Comparison of ENCODE assay signal across 21 mouse cellular contexts in the genomic region with DNA sequence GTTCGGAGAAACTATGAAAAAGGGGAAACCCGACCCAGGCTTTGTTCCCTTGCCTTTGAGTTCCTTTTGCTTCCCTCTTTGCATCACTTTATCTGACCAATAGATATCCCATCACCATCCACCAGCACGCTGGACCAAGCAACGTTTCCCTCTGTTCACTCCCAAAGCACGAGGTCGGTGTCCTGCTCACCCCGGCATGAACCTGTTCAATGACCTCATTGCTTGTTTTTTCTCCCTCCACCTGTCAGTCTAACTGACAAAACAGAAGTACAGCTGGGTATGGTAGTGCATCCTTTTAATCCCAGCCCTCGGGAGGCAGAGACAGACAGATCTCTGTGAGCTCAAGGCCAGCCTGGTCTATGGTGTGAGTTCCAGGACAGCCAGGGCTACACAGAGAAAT.
DNase-seq lines count a peak whose midpoint lies in the region; ATAC-seq and TF ChIP-seq lines count a peak whose summit lies in the region.
"Had no signal": no experiment of that assay in that cellular context is flagged by ENCODE, and none has a peak within 500 bp of the region (broad histone marks: within the 10 kb centered on the region; RNA-seq: fewer than 3 reads in every experiment).

No protein-coding gene starts in this region.

- H3K9me3 ChIP-seq in liver, embryonic 12.5 days (replicated peaks) = no peaks in the 10 kb centered on the region
- H3K9me3 ChIP-seq in liver, embryonic 16.5 days (replicated peaks; ENCODE audit: control insufficient read depth, low read length) = no peaks in the 10 kb centered on the region
- no peaks in the 10 kb centered on the region for H3K9me3 ChIP-seq in liver, postnatal 0 days (ENCODE audit: low read length)
- no peaks in the 10 kb centered on the region for H3K9me3 ChIP-seq in liver, embryonic 11.5 days (ENCODE audit: control insufficient read depth, low read length)

- peaks cover 4% of the 10 kb centered on the region for H3K4me1 ChIP-seq in liver, adult 2 months (ENCODE audit: control insufficient read depth, insufficient read depth, low read length)
- H3K4me1 ChIP-seq in liver, embryonic 12.5 days = no peaks in the 10 kb centered on the region
- no peaks in the 10 kb centered on the region for H3K4me1 ChIP-seq in liver, embryonic 16.5 days (ENCODE audit: control insufficient read depth, low read depth, low read length)
- H3K4me1 ChIP-seq in liver, postnatal 0 days (ENCODE audit: insufficient read depth) = no peaks in the 10 kb centered on the region
- H3K4me1 ChIP-seq in liver, embryonic 11.5 days (replicated peaks; ENCODE audit: control insufficient read depth, insufficient read depth, low read length) = no peaks in the 10 kb centered on the region

- peaks cover 3% of the 10 kb centered on the region; the same call in 1 of the 2 replicates for H3K36me3 ChIP-seq in liver, adult 2 months (ENCODE audit: control insufficient read depth, insufficient read depth, low read length)
- H3K36me3 ChIP-seq in liver, embryonic 12.5 days = no peaks in the 10 kb centered on the region
- H3K36me3 ChIP-seq in liver, embryonic 16.5 days (ENCODE audit: control insufficient read depth, insufficient read depth) = no peaks in the 10 kb centered on the region
- H3K36me3 ChIP-seq in liver, postnatal 0 days (replicated peaks; ENCODE audit: insufficient read depth, low read length) = no peaks in the 10 kb centered on the region
- H3K36me3 ChIP-seq in liver, embryonic 11.5 days (ENCODE audit: control insufficient read depth, insufficient read depth, low read length) = no peaks in the 10 kb centered on the region
- H3K36me3 ChIP-seq: G1E had no signal

- no peak for ATAC-seq in liver, embryonic 12.5 days
- ATAC-seq in liver, embryonic 16.5 days (ENCODE audit: low read depth) = 0 out of 2 replicates have a peak, but pooled peaks have one; percentile 30
- ATAC-seq in liver, postnatal 0 days = peak; percentile 90
- ATAC-seq in liver, embryonic 11.5 days (replicated peaks; ENCODE audit: low FRiP score) = no peak
- ATAC-seq: activated CD4-positive, CD25-positive, alpha-beta regulatory T cell, adult 4 months; CD4-positive, CD25-positive, alpha-beta regulatory T cell, adult 4 months; Patski had no signal

- no peak overlapping the region for H3K4me3 ChIP-seq in liver, adult 2 months (ENCODE audit: insufficient read depth, low read depth, low read length)
- no peak overlapping the region for H3K4me3 ChIP-seq in liver, embryonic 12.5 days
- H3K4me3 ChIP-seq in liver, embryonic 16.5 days (ENCODE audit: low read depth, low read length) = no peak overlapping the region
- no peak overlapping the region for H3K4me3 ChIP-seq in liver, postnatal 0 days (ENCODE audit: low read depth, low read length)
- H3K4me3 ChIP-seq in liver, embryonic 11.5 days (ENCODE audit: low read depth, low read length) = no peak overlapping the region

- 28% methylated on average over 8 of the region's 8 CpGs for WGBS in liver, adult 2 months
- WGBS in liver, embryonic 12.5 days (ENCODE audit: insufficient replicate concordance) = 59% methylated on average over 8 of the region's 8 CpGs
- 54% methylated on average over 8 of the region's 8 CpGs for WGBS in liver, embryonic 16.5 days (ENCODE audit: insufficient replicate concordance)
- WGBS in liver, postnatal 0 days (ENCODE audit: insufficient replicate concordance) = 59% methylated on average over 8 of the region's 8 CpGs
- 72% methylated on average over 8 of the region's 8 CpGs for WGBS in liver, embryonic 11.5 days

- no peak overlapping the region for H3K4me2 ChIP-seq in liver, embryonic 12.5 days
- H3K4me2 ChIP-seq in liver, embryonic 16.5 days (ENCODE audit: low read depth, low read length) = no peak overlapping the region
- no peak overlapping the region for H3K4me2 ChIP-seq in liver, postnatal 0 days (ENCODE audit: low read depth, low read length)
- H3K4me2 ChIP-seq in liver, embryonic 11.5 days = no peak overlapping the region

- peak; percentile 58 for DNase-seq in liver, adult 2 months (ENCODE audit: extremely low read depth, low read depth, low spot score)
- no peak for DNase-seq in liver
- peak; percentile 21 for DNase-seq in liver, postnatal 0 days
- no peak for DNase-seq in liver, embryonic 11.5 days (ENCODE audit: low spot score)
- DNase-seq: adrenal gland, adult 2 months; adrenal gland, adult 8-10 months; adrenal gland, postnatal 10 days; adrenal gland, postnatal 14 days; adrenal gland, postnatal 25 days; adrenal gland, postnatal 36 days; B cell, adult 2 months; cerebellum, adult 11 months; cerebellum, adult 11-12 months; cerebellum, adult 18-20 months had no signal

- no peak for TF ChIP-seq CTCF in liver, adult 2 months (IDR thresholded peaks at IDR 0.05; ENCODE audit: low read depth, low read length)
- TF ChIP-seq CTCF in liver, postnatal 0 days (IDR thresholded peaks at IDR 0.05; ENCODE audit: low read depth) = no peak

- H3K27ac ChIP-seq in liver, adult 2 months (replicated peaks; ENCODE audit: insufficient read depth, low read depth, low read length) = no peak overlapping the region
- H3K27ac ChIP-seq in liver, embryonic 12.5 days = no peak overlapping the region
- H3K27ac ChIP-seq in liver, embryonic 16.5 days (ENCODE audit: low read length) = no peak overlapping the region
- no peak overlapping the region for H3K27ac ChIP-seq in liver, postnatal 0 days (ENCODE audit: low read depth)
- no peak overlapping the region for H3K27ac ChIP-seq in liver, embryonic 11.5 days (ENCODE audit: low read depth, low read length)

- no peak for TF ChIP-seq EP300 in liver, postnatal 0 days (IDR thresholded peaks at IDR 0.05; ENCODE audit: low read depth)

- no peaks in the 10 kb centered on the region; the same call in 1 of the 2 replicates for H3K79me2 ChIP-seq in liver, adult 2 months (ENCODE audit: control insufficient read depth, insufficient read depth, low read length)

- H3K9ac ChIP-seq in liver, adult 2 months (ENCODE audit: low read depth, low read length) = no peak overlapping the region
- no peak overlapping the region for H3K9ac ChIP-seq in liver, embryonic 12.5 days
- H3K9ac ChIP-seq in liver, embryonic 16.5 days (ENCODE audit: low read depth, low read length) = no peak overlapping the region
- H3K9ac ChIP-seq in liver, postnatal 0 days (replicated peaks) = no peak overlapping the region
- no peak overlapping the region for H3K9ac ChIP-seq in liver, embryonic 11.5 days (ENCODE audit: low read depth, low read length)

- no peaks in the 10 kb centered on the region for H3K27me3 ChIP-seq in liver, adult 2 months (ENCODE audit: control insufficient read depth, insufficient read depth, low read length)
- no peaks in the 10 kb centered on the region for H3K27me3 ChIP-seq in liver, embryonic 12.5 days (replicated peaks)
- H3K27me3 ChIP-seq in liver, embryonic 16.5 days (ENCODE audit: control insufficient read depth, insufficient read depth, low read depth, low read length) = no peaks in the 10 kb centered on the region
- no peaks in the 10 kb centered on the region for H3K27me3 ChIP-seq in liver, postnatal 0 days (ENCODE audit: insufficient read depth, low read length)
- no peaks in the 10 kb centered on the region for H3K27me3 ChIP-seq in liver, embryonic 11.5 days (replicated peaks; ENCODE audit: control insufficient read depth, insufficient read depth, low read length)
- H3K27me3 ChIP-seq: CH12.LX, Patski had no signal

- TF ChIP-seq POLR2A in liver, adult 2 months (IDR thresholded peaks at IDR 0.05; ENCODE audit: extremely low read depth, insufficient read depth, low read length) = no peak

Comparison
In these comparisons a context has a peak if more than half of its experiments do, and no peak if none do; other contexts are left out.
1. DNase-seq: peak in liver, adult 2 months (single experiment) and liver, postnatal 0 days (single experiment); none in liver (single experiment) and liver, embryonic 11.5 days (single experiment).
2. ATAC-seq: peak in liver, embryonic 16.5 days (single experiment) and liver, postnatal 0 days (single experiment); none in liver, embryonic 12.5 days (single experiment) and liver, embryonic 11.5 days (single experiment).